Mouse (Mus musculus): ENCODE results near the gene Cln6. TPM values are rescaled to one million over a fixed set of nuclear protein-coding genes. Genes with fewer than 3 reads are reported as not detected.
"Not testable (repeated sequence)": the region's sequence is repeated elsewhere in the genome, so short reads cannot be mapped to it uniquely, and the experiment has no call there.

Cln6 gene
- total RNA-seq (2014; rRNA removed) (13.2 and 14.2 TPM in 2 replicates), polyA plus RNA-seq (2015; fragmentation: Nextera tagmentation; extraction: Ambion mirVana) (7.3 and 7.4 TPM in 2 replicates)

DNA sequence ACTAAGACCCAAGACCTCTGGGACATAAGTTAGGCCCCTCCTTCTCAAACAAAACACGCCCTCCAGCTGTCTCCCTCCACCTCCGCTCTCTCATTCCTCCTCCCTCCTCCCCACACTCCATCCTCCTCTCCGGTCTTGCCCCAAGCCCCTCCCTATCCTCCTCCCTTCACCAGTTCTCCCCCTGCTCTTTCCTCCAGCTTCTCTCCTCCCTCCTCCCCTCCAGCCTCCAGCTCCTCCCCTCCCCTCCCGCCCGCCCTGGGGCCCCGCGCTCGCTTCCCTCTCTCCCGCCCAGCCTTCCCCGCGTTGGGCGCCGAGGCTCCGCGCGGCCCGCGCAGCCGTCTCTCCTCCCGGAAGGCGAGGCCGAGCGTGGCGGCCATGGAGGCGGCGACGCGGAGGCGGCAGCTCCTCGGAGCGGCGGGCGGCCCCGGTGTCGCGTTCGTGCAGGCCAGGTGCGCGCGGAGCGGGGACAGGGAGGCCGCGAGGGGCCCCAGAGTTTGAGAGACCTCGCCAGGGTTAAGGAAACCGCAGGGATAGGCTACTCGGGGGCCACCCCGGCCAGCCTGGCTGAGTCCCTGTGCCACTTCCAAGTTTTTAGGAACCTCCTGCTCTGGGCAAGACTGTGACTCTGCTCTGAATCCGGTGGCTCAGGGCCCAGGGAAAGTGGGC lies at the start of gene Cln6:
Gene Cln6 (plus strand): TSS at position 280 of the 666 bp plus-strand sequence.
- no peak for TF ChIP-seq CTCF (IDR thresholded peaks at IDR 0.05)
- ATAC-seq (ENCODE audit: low FRiP score), result peak; percentile 74
- under 1% methylated on average over 37 of the region's 48 CpGs for WGBS

GRCm38 (mm10) chr9:62789856-62790255 lies 48.7 kb upstream of the Cln6 start:
- Histone ChIP-seq H3K36me3 (ENCODE audit: insufficient read depth, low read length) (no peaks in the 10 kb centered on the region), H3K4me1 (ENCODE audit: insufficient read depth, low read length) (no peaks in the 10 kb centered on the region), H3K4me3 (ENCODE audit: low read depth, low read length) (no peak overlapping the region), H3K27ac (ENCODE audit: low read depth, low read length) (no peak overlapping the region), H3K4me2 (ENCODE audit: low read depth, low read length, poor library complexity, severe bottlenecking) (no peak overlapping the region), H3K27me3 (ENCODE audit: insufficient read depth, low read length) (no peaks in the 10 kb centered on the region), H3K9me3 (ENCODE audit: low read length) (no peaks in the 10 kb centered on the region), H3K9ac (replicated peaks; ENCODE audit: low read length, poor library complexity, severe bottlenecking) (no peak overlapping the region)
- DNase-seq (ENCODE audit: low spot score), result no peak
- 93% methylated on average over 12 of the region's 12 CpGs for WGBS
- TF ChIP-seq CTCF (IDR thresholded peaks at IDR 0.05), result no peak
- ATAC-seq (ENCODE audit: low FRiP score), result no peak

More for the DNA sequence above, at the start of gene Cln6:
- Histone ChIP-seq H3K27ac (ENCODE audit: low read depth, low read length) (peak within 1 kb of the TSS; percentile 69), H3K9me3 (ENCODE audit: low read length) (no peaks in the 10 kb centered on the region), H3K4me1 (ENCODE audit: insufficient read depth, low read length) (peaks cover 3% of the 10 kb centered on the region; the same call in 1 of the 2 replicates), H3K9ac (replicated peaks; ENCODE audit: low read length, poor library complexity, severe bottlenecking) (peak within 1 kb of the TSS; percentile 87), H3K4me2 (ENCODE audit: low read depth, low read length, poor library complexity, severe bottlenecking) (peak within 1 kb of the TSS; percentile 86), H3K36me3 (ENCODE audit: insufficient read depth, low read length) (no peaks in the 10 kb centered on the region), H3K27me3 (ENCODE audit: insufficient read depth, low read length) (no peaks in the 10 kb centered on the region), H3K4me3 (ENCODE audit: low read depth, low read length) (peak within 1 kb of the TSS; percentile 76)
- peak; percentile 82 for DNase-seq (ENCODE audit: low spot score)

DNA sequence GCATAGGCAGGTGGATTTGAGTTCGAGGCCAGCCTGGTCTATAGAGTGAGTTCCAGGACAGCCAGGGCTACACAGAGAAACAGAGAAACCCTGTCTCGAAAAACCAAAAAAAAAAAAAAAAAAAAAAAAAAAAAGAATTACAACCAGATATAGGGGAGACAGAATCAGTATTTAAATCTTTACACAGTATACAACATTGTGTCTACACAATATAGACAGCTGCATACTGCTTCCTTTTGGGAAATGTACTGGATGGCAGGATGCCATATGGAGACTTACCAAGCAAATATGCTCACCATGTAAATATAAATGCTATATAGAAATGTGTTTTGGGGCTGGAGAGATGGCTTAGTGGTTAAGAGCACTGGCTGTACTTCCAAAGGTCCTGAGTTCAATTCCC lies 39.4 kb upstream of the Cln6 start:
- H3K36me3 ChIP-seq (ENCODE audit: insufficient read depth, low read length), result peaks cover 22% of the 10 kb centered on the region
- H3K4me1 ChIP-seq (ENCODE audit: insufficient read depth, low read length); H3K4me3 ChIP-seq (ENCODE audit: low read depth, low read length); H3K27me3 ChIP-seq (ENCODE audit: insufficient read depth, low read length); H3K9ac ChIP-seq (replicated peaks; ENCODE audit: low read length, poor library complexity, severe bottlenecking); H3K9me3 ChIP-seq (ENCODE audit: low read length); H3K27ac ChIP-seq (ENCODE audit: low read depth, low read length); H3K4me2 ChIP-seq (ENCODE audit: low read depth, low read length, poor library complexity, severe bottlenecking); ATAC-seq (ENCODE audit: low FRiP score); DNase-seq (ENCODE audit: low spot score): not testable (repeated sequence)
- 77% methylated on average over 2 of the region's 2 CpGs for WGBS

DNA sequence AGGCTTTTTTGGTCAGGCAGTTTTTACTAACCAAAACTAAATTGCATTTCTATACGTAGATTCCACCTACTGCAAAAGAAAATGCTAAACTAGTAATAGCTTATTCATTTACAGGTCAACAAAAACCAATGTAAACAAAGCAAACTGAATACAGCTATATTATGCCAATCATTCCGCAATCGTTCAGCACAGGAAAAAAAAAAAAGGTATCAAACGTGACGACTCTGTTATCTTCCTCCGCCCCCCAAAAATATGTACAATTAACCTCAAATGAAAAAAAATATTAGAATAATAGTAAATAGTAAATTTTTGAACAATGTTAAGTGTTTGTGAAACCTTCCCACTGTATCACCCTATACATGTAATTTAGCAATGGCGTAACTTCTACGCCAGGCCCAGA lies 28.5 kb upstream of the Cln6 start:
- Histone ChIP-seq H3K4me1 (ENCODE audit: insufficient read depth, low read length) (peaks cover 17% of the 10 kb centered on the region; the same call in 1 of the 2 replicates), H3K27ac (ENCODE audit: low read depth, low read length) (peak overlapping the region; percentile 88; the same call in 1 of the 2 replicates), H3K9me3 (ENCODE audit: low read length) (no peaks in the 10 kb centered on the region), H3K4me3 (ENCODE audit: low read depth, low read length) (peak overlapping the region; percentile 98), H3K27me3 (ENCODE audit: insufficient read depth, low read length) (no peaks in the 10 kb centered on the region), H3K36me3 (ENCODE audit: insufficient read depth, low read length) (no peaks in the 10 kb centered on the region), H3K4me2 (ENCODE audit: low read depth, low read length, poor library complexity, severe bottlenecking) (peak overlapping the region; percentile 76), H3K9ac (replicated peaks; ENCODE audit: low read length, poor library complexity, severe bottlenecking) (peak overlapping the region; percentile 95)
- no peak for ATAC-seq (ENCODE audit: low FRiP score)
- DNase-seq (ENCODE audit: low spot score), result no peak
- no peak for TF ChIP-seq CTCF (IDR thresholded peaks at IDR 0.05)
- WGBS, result 17% methylated on average over 8 of the region's 8 CpGs

GRCm38 (mm10) chr9:62810543-62811515 lies 27.8 kb upstream of the Cln6 start:
- Histone ChIP-seq H3K9ac (replicated peaks; ENCODE audit: low read length, poor library complexity, severe bottlenecking) (peak overlapping the region; percentile 95), H3K9me3 (ENCODE audit: low read length) (no peaks in the 10 kb centered on the region), H3K4me1 (ENCODE audit: insufficient read depth, low read length) (peaks cover 17% of the 10 kb centered on the region; the same call in 1 of the 2 replicates), H3K27ac (ENCODE audit: low read depth, low read length) (peak overlapping the region; percentile 88), H3K4me2 (ENCODE audit: low read depth, low read length, poor library complexity, severe bottlenecking) (peak overlapping the region; percentile 76), H3K4me3 (ENCODE audit: low read depth, low read length) (peak overlapping the region; percentile 98), H3K36me3 (ENCODE audit: insufficient read depth, low read length) (no peaks in the 10 kb centered on the region), H3K27me3 (ENCODE audit: insufficient read depth, low read length) (no peaks in the 10 kb centered on the region)
- DNase-seq (ENCODE audit: low spot score) (peak; percentile 59), ATAC-seq (ENCODE audit: low FRiP score) (peak; percentile 81)
- TF ChIP-seq CTCF (IDR thresholded peaks at IDR 0.05), result peak; percentile 52
- WGBS, result under 1% methylated on average over 56 of the region's 58 CpGs
